ENCODE assay signal across 28 mouse cellular contexts in genomic region chr1:31023173-31023572, GRCm38 (mm10). TPM values are rescaled to one million over a fixed set of nuclear protein-coding genes. Genes with fewer than 3 reads are reported as not detected.
"Had no signal": no experiment of that assay in that cellular context is flagged by ENCODE, and none has a peak within 500 bp of the region (broad histone marks: within the 10 kb centered on the region; RNA-seq: fewer than 3 reads in every experiment).

No protein-coding gene starts in this region.

- H3K4me3 ChIP-seq: kidney, embryonic 15.5 days; left cerebral cortex, adult 2 months; liver, embryonic 15.5 days; lung, embryonic 15.5 days; midbrain, embryonic 12.5 days; midbrain, embryonic 15.5 days; neural tube, embryonic 12.5 days; neural tube, embryonic 15.5 days had no signal

- H3K4me2 ChIP-seq: kidney, embryonic 15.5 days; liver, embryonic 11.5 days; liver, embryonic 15.5 days; lung, embryonic 15.5 days; midbrain, embryonic 12.5 days; midbrain, embryonic 15.5 days; neural tube, embryonic 12.5 days; neural tube, embryonic 15.5 days had no signal

- H3K9me3 ChIP-seq: kidney, embryonic 15.5 days; liver, embryonic 15.5 days; lung, embryonic 15.5 days; midbrain, embryonic 12.5 days; midbrain, embryonic 15.5 days; neural tube, embryonic 12.5 days; neural tube, embryonic 15.5 days had no signal

- H3K36me3 ChIP-seq: kidney, embryonic 15.5 days; liver, embryonic 15.5 days; lung, embryonic 15.5 days; midbrain, embryonic 12.5 days; midbrain, embryonic 15.5 days; neural tube, embryonic 12.5 days; neural tube, embryonic 15.5 days had no signal

- H3K4me1 ChIP-seq: kidney, embryonic 15.5 days; liver, embryonic 15.5 days; lung, embryonic 15.5 days; midbrain, embryonic 12.5 days; midbrain, embryonic 15.5 days; neural tube, embryonic 12.5 days; neural tube, embryonic 15.5 days had no signal

- ATAC-seq: midbrain, embryonic 15.5 days had no signal

- H3K27ac ChIP-seq: kidney, embryonic 15.5 days; left cerebral cortex, adult 2 months; liver, embryonic 15.5 days; lung, embryonic 15.5 days; macrophage; midbrain, embryonic 12.5 days; midbrain, embryonic 15.5 days; neural tube, embryonic 12.5 days; neural tube, embryonic 15.5 days had no signal

- DNase-seq: kidney, adult 18-20 months; kidney, postnatal 10 days; kidney, postnatal 36 days; layer of hippocampus, postnatal 36 days; lung, adult 18-20 months; lung, postnatal 14 days; retina, postnatal 1 day; thymus, adult 2 months; thymus, postnatal 14 days; thymus, postnatal 4 days had no signal

- H3K27me3 ChIP-seq: kidney, embryonic 15.5 days; liver, embryonic 15.5 days; lung, embryonic 15.5 days; midbrain, embryonic 12.5 days; midbrain, embryonic 15.5 days; neural tube, embryonic 12.5 days; neural tube, embryonic 15.5 days had no signal

- H3K9ac ChIP-seq: kidney, embryonic 15.5 days; liver, embryonic 15.5 days; lung, embryonic 15.5 days; midbrain, embryonic 12.5 days; midbrain, embryonic 15.5 days; neural tube, embryonic 12.5 days; neural tube, embryonic 15.5 days had no signal

RNA-seq across cellular contexts. Expression of gene AC153137.1, which starts 45.4 kb away (rescaled TPM):
- total RNA-seq: layer of hippocampus, adult 8-10 months; layer of hippocampus, postnatal 10 days; layer of hippocampus, postnatal 36 days; left cerebral cortex, adult 2 months; left cerebral cortex, postnatal 10 days; left cerebral cortex, postnatal 36 days; megakaryocyte, adult 5-6 weeks had no signal
- polyA plus RNA-seq: kidney, embryonic 15.5 days; limb, embryonic 11.5 days; limb, embryonic 14.5 days; liver, embryonic 11.5 days; liver, embryonic 15.5 days; macrophage; midbrain, embryonic 12.5 days; midbrain, embryonic 15.5 days; neural tube, embryonic 12.5 days; neural tube, embryonic 15.5 days; stomach, embryonic 14.5 days; thymus, adult 2 months had no signal
